Mouse (Mus musculus) heart, adult 18-20 months (tissue): ENCODE data around the gene Ivl. TPM values are rescaled to one million over a fixed set of nuclear protein-coding genes. Genes with fewer than 3 reads are reported as not detected.

Experiments used
- DNase-seq, 2 experiments: peaks; one replicate each; pipeline ENCODE4 v3.0.0; 2021 to 2022; ENCODE audit warnings: mixed read lengths in 1 of 2
- long read RNA-seq, 2 experiments: library from polyadenylated mRNA; stranded (forward); transcript quantifications; one replicate each; pipeline ENCODE4 v2.0.0; 2021
- total RNA-seq, 2 experiments: library from RNA; stranded (reverse); gene quantifications; 2 replicates each; pipeline ENCODE4 v1.2.3; 2021

Gene Ivl
- not detected for total RNA-seq
- long read RNA-seq, experiment 1, result 0 reads
- long read RNA-seq, experiment 2, result 0 reads

- DNase-seq, result no peak
These were observed at the start of gene Ivl for GRCm38 (mm10) chr3:92573449-92574041. Gene Ivl (minus strand): TSS chr3:92573735.

- no peak for DNase-seq
These were observed 48.0 kb upstream of the Ivl start, which contains the start of gene Lce6a for GRCm38 (mm10) chr3:92621560-92621959. Gene Lce6a (minus strand): TSS chr3:92621660.

- no peak for DNase-seq
These were observed 36.3 kb upstream of the Ivl start for GRCm38 (mm10) chr3:92609804-92610203.

- no peak for DNase-seq
These were observed 33.9 kb upstream of the Ivl start, which contains the start of gene 2210017I01Rik for GRCm38 (mm10) chr3:92607392-92607791. Gene 2210017I01Rik (minus strand): TSS chr3:92607492.

GRCm38 (mm10) chr3:92602169-92602568 is 28.6 kb upstream of the Ivl start:
- DNase-seq, result peak in 1 of 2 experiments; percentile 4

- no peak for DNase-seq
These were observed 26.9 kb upstream of the Ivl start for GRCm38 (mm10) chr3:92600456-92600855.

GRCm38 (mm10) chr3:92599973-92600372 is 26.4 kb upstream of the Ivl start:
- no peak for DNase-seq

GRCm38 (mm10) chr3:92598429-92598828 is 24.9 kb upstream of the Ivl start:
- DNase-seq, result no peak

GRCm38 (mm10) chr3:92588858-92589257 is 15.3 kb upstream of the Ivl start, which contains the start of gene Smcp:
Gene Smcp (minus strand): TSS chr3:92588997.
- no peak for DNase-seq

- DNase-seq, result no peak
These were observed 13.7 kb upstream of the Ivl start for GRCm38 (mm10) chr3:92587190-92587589.

GRCm38 (mm10) chr3:92585055-92585454 is 11.5 kb upstream of the Ivl start:
- DNase-seq, result no peak

- no peak for DNase-seq
These were observed 9.8 kb upstream of the Ivl start for GRCm38 (mm10) chr3:92583164-92583826.

GRCm38 (mm10) chr3:92579508-92579907 is 6.0 kb upstream of the Ivl start:
- no peak for DNase-seq

GRCm38 (mm10) chr3:92578652-92579413 is 5.3 kb upstream of the Ivl start:
- DNase-seq, result no peak

GRCm38 (mm10) chr3:92572514-92573155 is 900 bp downstream of the Ivl start:
- DNase-seq, result no peak

- DNase-seq, result no peak
These were observed 4.8 kb downstream of the Ivl start for GRCm38 (mm10) chr3:92568752-92569151.

- no peak for DNase-seq
These were observed 8.1 kb downstream of the Ivl start for GRCm38 (mm10) chr3:92565418-92565817.

- DNase-seq, result no peak
These were observed 39.1 kb downstream of the Ivl start, which contains the start of gene 2310046K23Rik for GRCm38 (mm10) chr3:92534411-92534810. Gene 2310046K23Rik (minus strand): TSS chr3:92534511.
